Mouse (Mus musculus): Measurements from ENCODE around the gene Pla2g15. TPM values are rescaled to one million over a fixed set of nuclear protein-coding genes. Genes with fewer than 3 reads are reported as not detected.

Gene Pla2g15
- polyA plus RNA-seq, 1 experiment from 2014 or later = 12.9 TPM

- H3K9ac ChIP-seq = peak overlapping the region; percentile 92
- H3K36me3 ChIP-seq (ENCODE audit: poor library complexity, severe bottlenecking) = peaks cover 53% of the 10 kb centered on the region
- no peaks in the 10 kb centered on the region for H3K9me3 ChIP-seq (replicated peaks)
- peak overlapping the region; percentile 94 for H3K27ac ChIP-seq
- no peak for ATAC-seq
- WGBS = 5% methylated on average over 13 of the region's 13 CpGs
- H3K4me2 ChIP-seq = peak overlapping the region; percentile 86
- peak overlapping the region; percentile 86 for H3K4me3 ChIP-seq
- peaks cover 20% of the 10 kb centered on the region for H3K4me1 ChIP-seq
- H3K27me3 ChIP-seq = no peaks in the 10 kb centered on the region
Measured at GRCm38 (mm10) chr8:106211421-106211820, 61.2 kb downstream of the Pla2g15 start.

DNA sequence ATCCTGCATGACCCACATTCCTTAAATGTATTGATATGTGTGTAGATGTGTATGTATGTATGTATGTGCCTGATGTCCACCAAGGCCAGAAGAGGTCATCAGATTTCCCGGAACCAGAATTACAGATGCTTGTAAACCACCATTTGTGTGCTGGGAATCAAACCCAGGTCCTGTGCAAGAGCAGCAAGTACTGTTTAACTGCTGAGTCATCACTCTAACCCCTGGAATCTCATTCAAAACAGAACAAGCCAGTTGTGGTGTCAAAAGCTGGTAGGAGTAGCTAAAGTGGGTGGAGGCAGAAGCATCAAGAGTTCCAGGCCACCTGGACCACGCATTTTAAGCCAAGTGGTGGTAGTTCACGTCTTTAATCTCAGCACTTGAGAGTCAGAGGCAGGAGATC is 63.8 kb downstream of the Pla2g15 start:
- no peak for ATAC-seq
- WGBS = 91% methylated on average over 3 of the region's 3 CpGs
- Histone ChIP-seq H3K4me3 (no peak overlapping the region), H3K9me3 (replicated peaks) (no peaks in the 10 kb centered on the region), H3K9ac (no peak overlapping the region), H3K4me1 (peaks cover 16% of the 10 kb centered on the region), H3K27ac (no peak overlapping the region), H3K36me3 (ENCODE audit: poor library complexity, severe bottlenecking) (peaks cover 62% of the 10 kb centered on the region), H3K27me3 (no peaks in the 10 kb centered on the region), H3K4me2 (no peak overlapping the region)

Other genes starting within 250 kb of the Pla2g15 start
- gene Pskh1, start 250.0 kb upstream of the Pla2g15 start, polyA plus RNA-seq (2015; fragmentation: Nextera tagmentation; extraction: Ambion mirVana) = 12.8 and 14.4 TPM in 2 replicates
- gene Ctrl, start 216.5 kb upstream of the Pla2g15 start, polyA plus RNA-seq (2015; fragmentation: Nextera tagmentation; extraction: Ambion mirVana) = 1.9 TPM in 2 replicates
- 29.0 and 29.1 TPM in 2 replicates for gene Psmb10, start 212.0 kb upstream of the Pla2g15 start, polyA plus RNA-seq (2015; fragmentation: Nextera tagmentation; extraction: Ambion mirVana)
- gene Lcat, start 207.0 kb upstream of the Pla2g15 start, polyA plus RNA-seq (2015; fragmentation: Nextera tagmentation; extraction: Ambion mirVana) = 0.61 and 0.69 TPM in 2 replicates
- 6.3 and 7.1 TPM in 2 replicates for gene Slc12a4, start 184.3 kb upstream of the Pla2g15 start, polyA plus RNA-seq (2015; fragmentation: Nextera tagmentation; extraction: Ambion mirVana)
- not detected in 2 replicates for gene Dpep3, start 171.0 kb upstream of the Pla2g15 start, polyA plus RNA-seq (2015; fragmentation: Nextera tagmentation; extraction: Ambion mirVana)
- gene Dus2, start 159.1 kb upstream of the Pla2g15 start, polyA plus RNA-seq (2015; fragmentation: Nextera tagmentation; extraction: Ambion mirVana) = 19.0 and 20.6 TPM in 2 replicates
- not detected in 2 replicates for gene Dpep2nb, start 144.4 kb upstream of the Pla2g15 start, polyA plus RNA-seq (2015; fragmentation: Nextera tagmentation; extraction: Ambion mirVana)
- gene Ddx28, start 138.5 kb upstream of the Pla2g15 start, polyA plus RNA-seq (2015; fragmentation: Nextera tagmentation; extraction: Ambion mirVana) = 19.7 and 20.1 TPM in 2 replicates
- gene Nfatc3, start 91.6 kb upstream of the Pla2g15 start, polyA plus RNA-seq (2015; fragmentation: Nextera tagmentation; extraction: Ambion mirVana) = 5.2 TPM in 2 replicates
- 0.16 and 0.23 TPM in 2 replicates for gene Esrp2, start 13.4 kb upstream of the Pla2g15 start, polyA plus RNA-seq (2015; fragmentation: Nextera tagmentation; extraction: Ambion mirVana)
- 77.2 and 77.9 TPM in 2 replicates for gene Slc7a6, start 18.5 kb downstream of the Pla2g15 start, polyA plus RNA-seq (2015; fragmentation: Nextera tagmentation; extraction: Ambion mirVana)
- gene Slc7a6os, start 60.5 kb downstream of the Pla2g15 start, polyA plus RNA-seq (2015; fragmentation: Nextera tagmentation; extraction: Ambion mirVana) = 37.8 and 39.5 TPM in 2 replicates
- gene Prmt7, start 60.5 kb downstream of the Pla2g15 start, polyA plus RNA-seq (2015; fragmentation: Nextera tagmentation; extraction: Ambion mirVana) = 50.4 and 57.8 TPM in 2 replicates
- 31.4 and 34.6 TPM in 2 replicates for gene Smpd3, start 187.6 kb downstream of the Pla2g15 start, polyA plus RNA-seq (2015; fragmentation: Nextera tagmentation; extraction: Ambion mirVana)